Mouse (Mus musculus) liver, postnatal 0 days (tissue): Measurements from ENCODE around the gene Naf1.

Experiments
- CTCF ChIP-seq: sonication (generic); IDR thresholded peaks from 2 replicates; pipeline ENCODE4 v1.5.1; 2016; ENCODE audit warnings: antibody characterized with exemption, low read depth
- EP300 ChIP-seq: IDR thresholded peaks from 2 replicates; pipeline ENCODE4 v1.6.1; 2016; ENCODE audit warnings: antibody characterized with exemption, low read depth, mild to moderate bottlenecking

- TF ChIP-seq CTCF (no peak), EP300 (no peak)
These were observed at the start of gene Naf1 for GRCm38 (mm10) chr8:66860023-66860422.
